Mouse (Mus musculus): ENCODE measurements around the gene Hdac10.
A peak's percentile ranks its signal among the peaks of the same experiment; 100 is the strongest.

Gene Hdac10

DNA sequence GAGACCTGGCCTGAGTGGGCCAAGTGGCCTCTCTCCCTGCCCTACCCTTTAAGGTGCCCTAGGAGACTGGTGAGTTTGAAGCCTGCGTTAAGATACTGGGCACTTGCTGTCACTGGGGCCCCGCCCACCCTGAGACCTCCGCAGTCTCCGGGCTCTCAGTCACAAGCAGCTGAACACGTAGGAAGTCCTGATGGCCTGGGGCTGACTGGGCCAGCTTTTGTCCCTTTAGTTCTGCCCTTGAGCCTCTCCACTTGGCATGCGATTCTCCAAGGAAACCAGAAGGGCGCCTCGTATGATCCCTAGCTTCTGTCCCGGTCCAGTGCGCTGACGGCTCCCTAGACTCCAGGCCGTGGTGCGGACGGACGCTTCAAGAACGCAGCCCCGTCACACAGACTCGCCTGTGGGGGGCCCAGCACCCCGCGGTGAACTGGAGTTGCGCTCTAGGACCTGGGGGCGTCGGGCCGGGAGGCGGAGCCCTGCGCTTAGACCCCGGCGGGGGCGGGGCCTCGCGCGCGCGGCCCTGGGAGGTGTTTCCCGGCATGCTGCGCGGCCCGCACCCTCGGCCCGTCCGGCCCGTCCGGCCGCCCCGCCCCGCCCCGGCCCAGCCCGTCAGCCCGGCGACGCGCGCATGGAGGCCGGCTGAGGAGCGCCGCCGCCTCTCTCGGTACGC, 52.9 kb downstream of the Hdac10 start:
- peak; percentile 77 for DNase-seq (ENCODE audit: low read depth, low spot score)

GRCm38 (mm10) chr15:89074613-89075477, 53.7 kb downstream of the Hdac10 start, which contains the start of gene Trabd:
Gene Trabd, plus strand, starts transcription at chr15:89075124.
- DNase-seq (ENCODE audit: low read depth, low spot score), result no peak

GRCm38 (mm10) chr15:89073993-89074603, 54.4 kb downstream of the Hdac10 start:
- no peak for DNase-seq (ENCODE audit: low read depth, low spot score)

Measured in telencephalon, adult 2 months (tissue).